Mouse (Mus musculus) heart, embryonic 12.5 days (tissue): ENCODE measurements around the gene Ralgps2. TPM values are rescaled to one million over a fixed set of nuclear protein-coding genes. Genes with fewer than 3 reads are reported as not detected.
A peak's percentile ranks its signal among the peaks of the same experiment; 100 is the strongest.

Source experiments
- ATAC-seq: fragments of 200-750 bp; cut with Nextera tagmentation; 2 replicates; pipeline ENCODE4 v1.8.0; 2017; ENCODE audit warnings: moderate TSS enrichment, moderate library complexity; ENCODE audit not compliant: insufficient number of reproducible peaks, low FRiP score
- H3K27ac ChIP-seq: fragments of 300-500 bp; sonication (generic); 2 replicates; pipeline ENCODE4 v1.5.1; 2016; ENCODE audit warnings: mild to moderate bottlenecking, moderate library complexity; ENCODE audit not compliant: poor library complexity, severe bottlenecking
- H3K27me3 ChIP-seq: fragments of 300-500 bp; sonication (generic); replicated peaks from 2 replicates; pipeline ENCODE4 v1.6.1; 2016; ENCODE audit warnings: mild to moderate bottlenecking, moderate library complexity
- H3K36me3 ChIP-seq: fragments of 300-500 bp; sonication (generic); 2 replicates; pipeline ENCODE4 v1.6.1; 2016; ENCODE audit warnings: mild to moderate bottlenecking, moderate library complexity
- H3K4me1 ChIP-seq: fragments of 300-500 bp; sonication (generic); replicated peaks from 2 replicates; pipeline ENCODE4 v1.6.1; 2016; ENCODE audit warnings: mild to moderate bottlenecking
- H3K4me2 ChIP-seq: fragments of 300-500 bp; sonication (generic); 2 replicates; pipeline ENCODE4 v1.6.1; 2016; ENCODE audit warnings: mild to moderate bottlenecking, moderate library complexity
- H3K4me3 ChIP-seq: fragments of 300-500 bp; sonication (generic); 2 replicates; pipeline ENCODE4 v1.5.1; 2016; ENCODE audit warnings: mild to moderate bottlenecking
- H3K9ac ChIP-seq: fragments of 300-500 bp; sonication (generic); 2 replicates; pipeline ENCODE4 v1.6.1; 2016; ENCODE audit warnings: mild to moderate bottlenecking, moderate library complexity
- H3K9me3 ChIP-seq: fragments of 300-500 bp; sonication (generic); replicated peaks from 2 replicates; pipeline ENCODE4 v1.6.1; 2016; ENCODE audit warnings: mild to moderate bottlenecking, moderate library complexity
- WGBS: fragments of 180-500 bp; shearing (Covaris S2); methylation state at CpG from one replicate; pipeline ENCODE4 v1.1.7; 2016; 5-methylcytosine and 5-hydroxymethylcytosine counted together
- polyA plus RNA-seq: library from polyadenylated mRNA; unstranded; fragments of >200 nt; fragmentation: Nextera tagmentation; extraction: Ambion mirVana; gene quantifications from 2 replicates; pipeline ENCODE4 v1.2.1, GENCODE M21; 2016

Ralgps2 gene
- polyA plus RNA-seq, 1 experiment from 2014 or later, result 59.2 TPM

DNA sequence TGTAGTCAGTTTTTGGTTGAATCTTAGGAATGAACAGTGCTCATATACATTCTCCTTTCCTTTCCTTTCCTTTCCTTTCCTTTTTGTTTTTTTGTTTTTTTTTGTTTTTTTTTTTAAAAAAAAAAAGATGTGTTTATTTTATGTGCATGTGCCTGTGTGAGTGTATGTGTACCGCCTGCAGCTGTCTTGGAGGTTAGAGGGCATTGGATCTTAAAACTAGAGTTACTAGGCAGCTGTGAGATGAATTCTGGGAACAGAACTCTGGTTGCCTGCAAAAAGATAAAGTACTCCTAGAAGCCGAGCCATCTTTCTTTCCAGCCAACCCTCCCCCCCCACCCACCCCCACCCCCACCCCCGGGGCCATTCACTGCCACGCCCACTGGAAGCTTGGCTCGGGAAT, 10.9 kb upstream of the Ralgps2 start:
- WGBS, result 35% methylated on average over 5 of the region's 5 CpGs
- Histone ChIP-seq H3K4me2 (no peak overlapping the region), H3K27ac (no peak overlapping the region), H3K4me3 (no peak overlapping the region), H3K4me1 (peaks cover 13% of the 10 kb centered on the region), H3K36me3 (no peaks in the 10 kb centered on the region), H3K27me3 (no peaks in the 10 kb centered on the region), H3K9me3 (no peaks in the 10 kb centered on the region), H3K9ac (no peak overlapping the region)
- no peak for ATAC-seq

DNA sequence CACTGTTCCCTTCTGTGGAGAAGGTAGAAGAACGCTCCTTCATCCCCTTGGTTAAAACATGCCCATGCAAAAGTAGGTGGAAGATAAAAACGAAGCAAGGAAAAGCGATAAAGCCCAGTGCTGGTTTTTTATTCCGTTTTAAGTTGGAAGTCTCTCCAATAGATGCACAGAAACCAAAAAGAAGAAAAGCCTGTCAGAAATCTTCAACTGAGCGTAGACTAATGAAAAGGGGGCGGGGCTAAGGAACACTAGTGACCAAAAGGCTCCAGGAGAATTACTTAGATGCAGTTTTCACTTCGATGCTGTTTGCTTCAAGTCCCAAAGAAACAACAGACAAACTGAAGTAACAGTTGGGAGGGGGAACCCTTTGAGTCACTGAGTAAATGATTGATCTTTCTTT, 1.2 kb upstream of the Ralgps2 start:
- no peaks in the 10 kb centered on the region for H3K36me3 ChIP-seq
- H3K27me3 ChIP-seq, result no peaks in the 10 kb centered on the region
- WGBS, result 48% methylated on average over 7 of the region's 7 CpGs
- H3K27ac ChIP-seq, result no peak overlapping the region
- H3K9me3 ChIP-seq, result no peaks in the 10 kb centered on the region
- no peak overlapping the region for H3K9ac ChIP-seq
- peaks cover 12% of the 10 kb centered on the region for H3K4me1 ChIP-seq
- H3K4me3 ChIP-seq, result no peak overlapping the region
- no peak for ATAC-seq
- peak overlapping the region; percentile 79 for H3K4me2 ChIP-seq

DNA sequence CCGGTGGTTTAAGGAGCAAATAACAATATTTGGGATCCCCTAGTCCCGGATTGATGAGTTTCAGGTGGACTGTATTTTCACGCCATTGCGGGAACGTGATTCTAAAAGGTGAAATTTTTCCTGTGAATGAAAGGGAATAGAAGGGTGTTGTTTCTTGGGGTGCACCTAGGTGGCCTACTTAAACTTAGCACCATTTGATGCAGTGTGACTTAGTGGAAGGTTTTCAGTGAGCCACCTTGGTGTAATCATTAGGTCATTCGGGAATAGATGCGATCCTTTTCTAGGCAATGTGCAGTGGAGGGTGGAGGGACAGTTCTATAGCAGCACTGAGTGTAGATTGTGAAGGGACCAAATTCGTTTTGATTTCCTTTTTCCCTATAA, 706 bp upstream of the Ralgps2 start:
- 4% methylated on average over 8 of the region's 8 CpGs for WGBS
- Histone ChIP-seq H3K4me3 (peak overlapping the region; percentile 90), H3K9me3 (no peaks in the 10 kb centered on the region), H3K27ac (no peak overlapping the region), H3K4me2 (peak overlapping the region; percentile 79), H3K4me1 (peaks cover 12% of the 10 kb centered on the region), H3K27me3 (no peaks in the 10 kb centered on the region), H3K36me3 (no peaks in the 10 kb centered on the region), H3K9ac (peak overlapping the region; percentile 87)
- ATAC-seq, result no peak

DNA sequence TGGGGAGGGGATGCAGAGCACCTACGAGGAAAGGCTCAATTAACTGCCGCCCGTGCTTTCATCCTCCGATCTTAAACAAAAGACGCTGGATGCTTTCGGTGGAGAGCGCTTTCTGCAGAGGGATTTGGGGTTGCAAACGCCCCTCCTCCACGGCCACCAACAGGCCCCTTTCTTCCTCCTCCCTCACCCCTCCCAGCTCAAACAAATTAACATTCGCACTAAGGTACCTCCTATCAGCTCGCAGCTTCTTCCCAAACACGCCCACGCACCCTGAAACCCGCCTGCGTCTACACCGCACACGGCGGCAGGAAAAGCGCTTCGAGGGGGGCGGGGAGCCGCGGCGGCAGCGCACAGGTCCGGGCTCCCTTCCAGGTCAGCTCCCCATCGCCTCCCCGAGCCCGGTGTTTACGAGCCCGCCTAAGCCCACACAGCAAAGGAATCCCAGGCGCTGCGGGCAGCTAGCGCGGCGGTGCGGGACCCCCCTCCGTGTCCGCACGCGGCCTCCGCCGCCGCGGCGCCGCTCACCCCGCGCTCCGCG, 652 bp downstream of the Ralgps2 start:
- H3K9me3 ChIP-seq, result no peaks in the 10 kb centered on the region
- peak overlapping the region; percentile 87 for H3K9ac ChIP-seq
- H3K4me3 ChIP-seq, result peak overlapping the region; percentile 90
- under 1% methylated on average over 51 of the region's 51 CpGs for WGBS
- H3K4me2 ChIP-seq, result peak overlapping the region; percentile 79
- no peaks in the 10 kb centered on the region for H3K36me3 ChIP-seq
- peak overlapping the region; percentile 85 for H3K27ac ChIP-seq
- no peaks in the 10 kb centered on the region for H3K27me3 ChIP-seq
- peaks cover 12% of the 10 kb centered on the region for H3K4me1 ChIP-seq
- ATAC-seq, result peak; percentile 88

GRCm38 (mm10) chr1:156937436-156937835, 2.0 kb downstream of the Ralgps2 start:
- no peaks in the 10 kb centered on the region for H3K36me3 ChIP-seq
- peaks cover 16% of the 10 kb centered on the region for H3K4me1 ChIP-seq
- ATAC-seq, result no peak
- no peaks in the 10 kb centered on the region for H3K27me3 ChIP-seq
- H3K27ac ChIP-seq, result no peak overlapping the region
- no peaks in the 10 kb centered on the region for H3K9me3 ChIP-seq
- no peak overlapping the region for H3K4me2 ChIP-seq
- no peak overlapping the region for H3K4me3 ChIP-seq
- WGBS, result 67% methylated on average over 7 of the region's 7 CpGs
- no peak overlapping the region for H3K9ac ChIP-seq

DNA sequence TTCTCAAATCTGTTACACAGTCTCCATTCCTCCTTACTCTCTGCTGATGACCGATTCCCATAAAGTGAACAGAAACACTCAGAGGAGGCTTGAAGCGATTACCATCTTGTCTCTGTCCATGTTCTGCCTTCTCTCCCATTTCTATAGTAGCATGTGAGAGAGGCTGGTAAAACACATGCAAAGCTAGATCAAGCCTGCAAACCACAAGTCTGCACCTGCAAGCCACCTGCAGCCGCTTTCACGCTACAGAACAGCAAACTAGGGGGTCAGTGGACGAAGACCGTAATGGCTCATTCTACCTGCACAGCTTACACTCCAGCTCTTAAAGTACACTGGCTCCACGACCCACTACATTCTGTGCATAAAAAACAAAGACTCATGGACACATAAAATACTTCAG, 5.7 kb downstream of the Ralgps2 start:
- WGBS, result 90% methylated on average over 7 of the region's 7 CpGs
- H3K36me3 ChIP-seq, result no peaks in the 10 kb centered on the region
- no peak overlapping the region for H3K27ac ChIP-seq
- no peak overlapping the region for H3K4me3 ChIP-seq
- no peak for ATAC-seq
- no peaks in the 10 kb centered on the region for H3K9me3 ChIP-seq
- no peaks in the 10 kb centered on the region for H3K27me3 ChIP-seq
- H3K4me1 ChIP-seq, result peaks cover 31% of the 10 kb centered on the region
- no peak overlapping the region for H3K4me2 ChIP-seq
- H3K9ac ChIP-seq, result no peak overlapping the region

GRCm38 (mm10) chr1:156932036-156932774, 7.2 kb downstream of the Ralgps2 start:
- 47% methylated on average over 3 of the region's 3 CpGs for WGBS
- no peaks in the 10 kb centered on the region for H3K9me3 ChIP-seq
- peaks cover 34% of the 10 kb centered on the region for H3K4me1 ChIP-seq
- no peak overlapping the region for H3K9ac ChIP-seq
- H3K4me3 ChIP-seq, result no peak overlapping the region
- H3K36me3 ChIP-seq, result no peaks in the 10 kb centered on the region
- ATAC-seq, result no peak
- H3K27me3 ChIP-seq, result no peaks in the 10 kb centered on the region
- no peak overlapping the region for H3K4me2 ChIP-seq
- H3K27ac ChIP-seq, result no peak overlapping the region

GRCm38 (mm10) chr1:156931106-156931870, 8.1 kb downstream of the Ralgps2 start:
- Histone ChIP-seq H3K27me3 (no peaks in the 10 kb centered on the region), H3K4me3 (no peak overlapping the region), H3K9me3 (no peaks in the 10 kb centered on the region), H3K4me2 (no peak overlapping the region), H3K36me3 (no peaks in the 10 kb centered on the region), H3K27ac (no peak overlapping the region), H3K4me1 (peaks cover 31% of the 10 kb centered on the region), H3K9ac (no peak overlapping the region)
- 57% methylated on average over 10 of the region's 10 CpGs for WGBS
- no peak for ATAC-seq

- H3K9me3 ChIP-seq, result no peaks in the 10 kb centered on the region
- 51% methylated on average over 5 of the region's 5 CpGs for WGBS
- H3K36me3 ChIP-seq, result no peaks in the 10 kb centered on the region
- no peaks in the 10 kb centered on the region for H3K27me3 ChIP-seq
- H3K4me2 ChIP-seq, result no peak overlapping the region
- H3K4me3 ChIP-seq, result no peak overlapping the region
- no peak for ATAC-seq
- peaks cover 31% of the 10 kb centered on the region for H3K4me1 ChIP-seq
- H3K9ac ChIP-seq, result no peak overlapping the region
- no peak overlapping the region for H3K27ac ChIP-seq
Measured at GRCm38 (mm10) chr1:156930263-156930662, 9.2 kb downstream of the Ralgps2 start.

DNA sequence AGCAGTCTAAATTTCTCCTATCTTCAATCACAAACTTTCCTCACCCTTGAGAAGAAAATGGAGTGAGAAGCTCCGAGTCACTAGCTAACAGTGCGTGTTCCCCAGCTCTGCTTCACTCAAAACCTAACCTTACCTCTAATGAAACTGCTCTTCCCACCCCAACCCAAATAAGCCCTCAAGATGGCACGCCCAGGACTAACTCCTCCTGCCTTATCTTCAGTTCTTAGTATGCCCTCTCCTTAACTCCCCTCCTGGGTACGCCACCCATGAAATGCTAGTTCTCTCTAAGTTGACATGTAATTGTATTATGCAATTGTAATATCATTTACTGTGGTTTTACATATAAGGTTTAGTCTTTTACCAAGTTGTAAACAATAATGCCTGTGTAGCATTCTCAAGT, 11.2 kb downstream of the Ralgps2 start:
- Histone ChIP-seq H3K4me2 (no peak overlapping the region), H3K27ac (no peak overlapping the region), H3K4me3 (no peak overlapping the region), H3K36me3 (no peaks in the 10 kb centered on the region), H3K9ac (no peak overlapping the region), H3K9me3 (no peaks in the 10 kb centered on the region), H3K4me1 (peaks cover 31% of the 10 kb centered on the region), H3K27me3 (no peaks in the 10 kb centered on the region)
- no peak for ATAC-seq
- 75% methylated on average over 4 of the region's 4 CpGs for WGBS

DNA sequence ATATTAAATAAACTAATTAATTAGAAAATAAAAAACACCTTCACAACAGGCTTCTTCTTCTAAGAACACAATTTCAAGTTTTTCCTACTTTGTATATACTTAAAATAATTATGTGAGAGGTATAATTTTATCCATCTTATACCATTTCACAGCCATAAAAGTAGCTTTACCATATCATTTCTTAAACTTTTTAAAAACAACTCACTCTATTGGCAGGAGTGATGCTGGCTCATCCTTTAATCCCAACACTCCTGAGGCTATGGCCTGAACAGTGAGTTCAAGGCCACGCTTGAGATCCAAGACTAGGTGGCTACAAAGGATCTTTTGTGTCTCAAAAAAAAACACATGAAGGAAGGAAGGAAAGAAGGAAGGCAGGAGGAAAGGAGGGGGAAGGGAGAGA, 15.9 kb downstream of the Ralgps2 start:
- Histone ChIP-seq H3K4me2 (no peak overlapping the region), H3K9ac (no peak overlapping the region), H3K4me3 (no peak overlapping the region), H3K36me3 (no peaks in the 10 kb centered on the region), H3K9me3 (no peaks in the 10 kb centered on the region), H3K27me3 (no peaks in the 10 kb centered on the region), H3K27ac (no peak overlapping the region), H3K4me1 (peaks cover 28% of the 10 kb centered on the region)
- ATAC-seq, result no peak
- 87% methylated on average over 1 of the region's 1 CpGs for WGBS
